Mouse (Mus musculus): ENCODE measurements at regions not wholly inside any gene's neighbourhood (a gene's known extent, or its start where the extent isn't known, plus 50 kb on each side); places are given as distances from the start of the nearest gene placed in this dataset.
A peak's percentile ranks its signal among the peaks of the same experiment; 100 is the strongest.
"Not testable (repeated sequence)": the region's sequence is repeated elsewhere in the genome, so short reads cannot be mapped to it uniquely, and the experiment has no call there.

DNA sequence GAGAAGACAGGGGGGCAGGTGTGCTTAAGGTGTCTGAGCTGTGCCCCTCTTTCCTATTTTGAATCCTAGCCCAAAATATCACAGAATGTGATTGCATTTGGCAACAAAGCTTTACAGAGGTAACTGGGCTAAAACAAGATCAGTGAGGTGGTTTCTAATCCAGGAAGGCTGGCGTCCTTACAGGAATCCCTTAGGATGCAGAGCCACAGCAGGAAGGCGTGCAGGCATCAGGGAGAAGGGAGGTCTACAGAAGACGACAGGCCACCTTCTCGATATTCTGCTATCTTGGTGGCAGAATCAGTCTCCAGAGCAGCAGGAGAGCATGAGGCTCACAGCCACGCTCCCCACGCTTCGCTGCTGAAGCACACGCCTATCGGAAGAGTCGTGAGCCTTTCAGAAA, 189.6 kb upstream of the Serp2 start:
- no peak for DNase-seq

DNA sequence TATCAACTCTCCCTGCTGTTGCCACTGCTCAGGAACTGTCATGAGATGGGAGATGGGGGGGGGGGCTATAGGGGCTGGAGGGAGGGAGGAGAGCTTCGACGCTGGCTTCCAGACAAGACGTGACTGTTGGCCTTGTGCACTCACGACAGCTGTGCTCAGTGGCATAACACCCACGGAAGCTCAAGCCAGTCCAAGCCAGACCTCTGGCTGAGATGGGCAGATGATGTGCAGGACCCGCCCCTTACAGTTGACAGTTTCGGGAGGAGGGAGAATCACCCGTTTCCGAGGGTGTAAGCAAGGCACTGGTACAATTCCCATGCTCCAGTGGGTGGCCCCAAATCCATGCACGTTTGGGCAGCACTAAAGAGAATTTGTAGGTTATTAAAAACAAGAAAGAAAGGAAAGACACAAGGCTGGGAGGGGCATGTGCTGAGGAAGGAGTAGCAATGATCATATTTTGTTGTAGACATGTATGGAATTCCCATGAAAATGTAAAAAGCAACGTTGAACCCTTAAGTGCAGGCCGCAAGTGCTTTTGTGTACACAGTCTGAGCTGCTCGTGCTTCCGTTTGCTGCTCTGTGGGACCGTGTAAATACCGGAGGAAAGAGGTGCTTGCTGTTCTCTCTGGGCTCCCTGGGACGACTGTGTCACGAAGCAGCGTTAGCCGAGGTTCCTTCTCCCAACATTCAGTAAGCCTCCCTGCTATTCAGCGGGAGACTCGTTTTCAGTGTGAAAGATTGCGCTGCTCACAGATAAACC, 188.2 kb upstream of the Serp2 start:
- DNase-seq: no peak

- DNase-seq: no peak
Measured at GRCm38 (mm10) chr14:76742297-76742696, 185.6 kb upstream of the Serp2 start.

DNA sequence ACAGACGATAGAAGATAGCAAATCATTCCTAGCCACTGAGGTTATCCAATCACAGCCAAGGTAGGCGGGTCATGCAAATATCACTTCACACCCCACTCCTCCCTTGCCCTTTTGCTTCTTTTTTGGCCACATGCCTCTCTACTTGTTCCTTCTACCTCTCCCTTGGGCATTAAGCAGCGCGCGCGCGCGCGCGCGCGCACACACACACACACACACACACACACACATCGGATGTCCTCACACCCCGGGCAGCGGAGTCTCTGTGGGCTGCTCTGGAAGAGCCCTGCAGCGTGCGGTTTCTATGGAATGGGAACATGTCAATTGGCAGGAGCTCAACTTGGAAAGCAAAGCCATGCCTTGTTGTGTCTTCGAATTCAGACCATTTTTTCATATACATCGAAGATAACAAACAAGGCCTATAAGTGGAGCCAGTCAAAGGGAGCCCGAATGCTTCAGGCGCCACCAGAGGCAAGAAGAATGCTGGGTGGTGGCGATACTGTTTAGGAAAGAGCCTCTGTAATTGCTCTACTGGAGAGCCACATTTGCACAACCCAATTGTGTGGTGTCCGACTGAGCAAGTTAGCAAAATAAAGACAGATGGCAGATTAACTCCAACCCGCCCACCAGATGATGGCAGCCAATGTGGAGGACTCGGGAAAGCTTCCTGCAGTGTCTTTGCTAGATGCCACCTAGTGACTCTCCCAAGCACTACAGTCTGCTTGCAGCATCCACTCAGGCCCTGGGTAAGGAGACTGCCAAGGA, 183.3 kb upstream of the Serp2 start:
- DNase-seq: peak in 1 of 2 experiments; percentile 10

GRCm38 (mm10) chr14:76735997-76736396, 179.3 kb upstream of the Serp2 start:
- no peak for DNase-seq

DNA sequence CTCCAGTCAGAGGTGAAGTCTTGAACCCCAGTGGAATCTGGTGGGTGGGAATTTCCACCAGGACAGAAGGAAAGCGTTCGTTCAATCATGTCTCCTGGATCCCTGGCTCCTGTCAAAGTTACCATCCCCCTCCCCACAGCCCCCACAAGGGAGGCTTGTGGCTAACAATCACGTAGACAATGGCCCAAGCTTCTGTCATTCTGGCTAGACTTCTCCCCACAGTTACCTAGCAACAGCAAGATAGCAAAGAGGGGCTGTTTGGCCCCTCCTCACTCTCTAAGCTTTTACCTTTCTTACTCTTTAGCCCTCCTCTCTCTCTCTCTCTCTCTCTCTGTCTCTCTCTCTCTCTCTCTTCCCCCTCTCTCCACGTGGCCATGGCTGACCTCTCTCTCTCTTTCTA, 178.4 kb upstream of the Serp2 start:
- DNase-seq: no peak

- no peak for DNase-seq
Measured at GRCm38 (mm10) chr14:76733258-76733823, 176.7 kb upstream of the Serp2 start.

DNA sequence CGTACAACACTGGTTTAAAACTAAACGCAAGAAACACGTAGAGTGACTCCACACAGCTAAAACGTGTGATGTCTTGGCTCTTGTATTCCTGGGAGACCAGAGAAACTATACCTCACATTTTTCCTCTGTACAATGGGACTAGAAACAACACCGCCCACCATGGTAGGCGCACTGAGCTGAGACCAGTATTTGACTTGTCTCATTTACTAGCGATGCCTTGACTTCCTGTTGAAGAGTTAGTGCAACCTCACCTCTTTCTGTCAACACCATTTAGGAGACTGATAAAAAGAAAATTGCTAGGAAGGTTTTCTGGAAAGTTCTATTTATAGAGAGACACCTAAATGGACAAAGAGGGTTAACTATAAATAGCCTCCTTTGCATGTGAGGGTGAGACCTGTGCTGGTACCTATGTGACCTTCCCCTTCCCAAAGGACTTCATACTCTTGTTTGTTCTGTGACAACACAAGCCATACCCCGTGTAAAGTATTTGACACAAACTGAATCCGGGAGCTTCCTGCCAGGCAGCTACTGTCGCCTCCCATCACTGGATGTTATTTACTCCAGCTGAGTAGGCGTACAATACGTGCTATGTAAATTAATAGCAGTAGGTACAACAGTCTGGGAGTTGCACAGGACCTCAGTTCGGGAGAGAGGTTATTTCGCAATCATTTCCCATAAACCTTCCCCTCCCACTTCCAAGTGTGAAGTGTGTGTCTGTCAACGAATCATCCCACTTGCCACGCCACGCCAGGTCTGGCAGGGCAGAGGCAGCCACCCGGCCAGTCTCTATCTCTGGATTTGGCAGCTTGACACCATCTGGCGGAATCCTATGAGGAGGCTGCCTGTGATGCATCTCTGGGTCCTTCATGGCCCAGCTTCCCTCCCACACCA, 174.7 kb upstream of the Serp2 start:
- no peak for DNase-seq

DNA sequence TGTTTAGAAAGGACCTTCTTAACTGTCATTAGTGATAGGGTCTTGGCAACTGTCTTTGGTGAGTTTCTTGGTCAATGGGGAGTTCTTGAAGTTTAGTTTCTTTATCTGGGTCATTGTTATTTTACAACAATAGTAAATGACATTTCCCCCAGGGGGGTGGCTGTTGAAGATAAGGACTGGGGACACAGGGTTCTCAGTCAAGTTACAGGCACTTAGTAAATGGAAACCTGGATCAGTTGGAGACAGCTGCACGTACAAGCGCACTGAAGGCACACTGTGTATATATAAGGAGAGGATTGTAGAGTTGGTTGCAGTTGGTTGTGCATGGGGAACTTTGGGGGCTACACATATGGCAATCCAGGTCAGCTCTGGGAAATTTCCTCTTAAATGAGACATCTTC, 169.2 kb upstream of the Serp2 start:
- DNase-seq: no peak

GRCm38 (mm10) chr14:76725231-76725630, 168.5 kb upstream of the Serp2 start:
- not testable (repeated sequence) for DNase-seq

DNA sequence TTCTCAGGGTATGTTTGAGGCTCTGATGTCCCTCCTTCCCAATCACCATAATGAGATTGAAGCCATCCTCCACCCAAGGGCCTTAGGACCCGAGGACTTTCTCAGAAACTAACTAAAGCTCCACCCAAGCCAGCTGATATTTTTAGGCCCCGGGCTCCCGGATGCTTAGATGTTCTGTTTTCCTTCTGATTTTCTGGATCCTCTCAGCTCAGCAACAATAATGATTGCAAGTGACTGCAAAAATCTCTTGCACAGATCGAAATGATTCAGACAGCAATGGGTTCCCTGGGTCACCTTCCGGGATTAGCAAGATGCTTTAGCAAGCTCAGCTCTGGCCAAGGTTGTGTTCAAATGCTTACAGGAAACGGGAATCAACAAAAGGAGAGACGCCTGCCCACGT, 168.1 kb upstream of the Serp2 start:
- DNase-seq: no peak

DNA sequence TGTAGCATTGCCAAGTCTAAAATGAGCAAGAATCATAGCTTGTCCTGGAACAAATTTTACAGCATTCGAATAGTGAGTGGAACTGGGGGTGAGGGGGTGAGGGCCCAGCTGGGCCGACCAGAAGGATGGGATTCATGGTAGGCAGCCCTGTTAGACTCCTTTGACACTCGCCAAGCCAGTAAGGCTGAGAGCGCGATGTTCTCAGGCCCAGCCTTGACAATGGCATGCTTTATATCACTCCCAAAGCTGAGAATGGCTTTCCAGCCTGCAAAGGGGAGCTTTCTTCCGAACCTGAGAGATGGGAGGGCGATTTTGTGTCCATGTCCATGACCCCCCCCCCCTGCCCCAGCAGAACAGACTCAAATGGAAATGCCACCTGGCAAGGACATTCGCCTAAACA, 167.7 kb upstream of the Serp2 start:
- no peak for DNase-seq

DNA sequence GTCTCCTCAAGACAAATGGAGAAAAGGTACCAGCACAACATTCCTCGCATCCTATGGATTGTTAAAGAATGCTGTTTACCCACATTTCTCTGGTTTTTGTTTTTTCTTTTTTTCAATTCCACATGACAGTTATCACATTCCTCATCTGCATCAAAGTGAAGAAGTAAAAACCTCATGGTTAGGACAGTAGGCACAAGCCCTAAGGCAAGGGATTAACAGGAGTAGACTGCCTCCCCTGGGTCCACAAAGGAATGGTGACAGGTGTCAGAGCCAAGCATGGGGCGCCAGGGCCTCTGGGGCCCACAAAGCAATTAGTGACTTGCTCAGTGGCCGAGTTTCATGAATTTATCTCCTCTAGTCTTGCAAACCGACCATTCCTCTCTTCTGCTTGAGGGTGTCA, 166.9 kb upstream of the Serp2 start:
- no peak for DNase-seq

DNA sequence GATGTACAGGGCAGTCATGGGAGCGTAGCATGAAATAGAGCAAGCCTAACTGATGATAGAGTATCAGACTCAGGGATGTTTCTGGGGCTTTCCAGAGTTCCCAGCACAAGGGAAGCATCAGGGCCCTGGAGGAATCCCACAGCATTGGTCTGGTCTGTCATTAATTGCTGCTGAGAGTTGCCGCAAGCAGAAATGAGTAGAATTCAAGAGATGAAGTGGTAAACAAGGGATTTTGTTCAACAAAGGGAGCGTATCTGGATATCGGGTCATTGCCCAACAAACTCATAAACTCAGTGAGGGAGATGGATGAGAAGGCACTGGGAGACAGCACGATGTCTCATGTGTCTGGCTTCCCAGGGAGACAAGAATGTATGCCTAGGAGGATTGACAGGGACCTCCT, 165.6 kb upstream of the Serp2 start:
- no peak for DNase-seq

GRCm38 (mm10) chr14:76721751-76722150, 165.1 kb upstream of the Serp2 start:
- no peak for DNase-seq

DNA sequence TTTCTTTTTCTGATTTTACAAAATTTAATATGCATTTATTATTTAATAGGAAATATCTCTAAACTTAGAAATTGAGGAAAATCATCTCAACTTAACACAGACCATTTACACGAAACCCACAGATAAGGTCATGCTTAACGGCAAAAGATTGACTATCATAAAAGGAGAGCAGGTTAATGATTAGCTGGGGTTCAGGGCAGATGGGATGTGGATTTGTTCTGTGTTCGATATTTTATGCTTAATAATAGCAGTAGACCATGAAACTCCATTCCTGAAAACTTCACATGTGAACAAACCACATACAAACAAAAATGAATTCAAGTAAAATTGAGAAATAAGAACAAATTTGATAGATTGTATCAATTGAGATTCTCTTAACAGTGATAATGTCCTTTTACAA, 160.4 kb upstream of the Serp2 start:
- no peak for DNase-seq

DNA sequence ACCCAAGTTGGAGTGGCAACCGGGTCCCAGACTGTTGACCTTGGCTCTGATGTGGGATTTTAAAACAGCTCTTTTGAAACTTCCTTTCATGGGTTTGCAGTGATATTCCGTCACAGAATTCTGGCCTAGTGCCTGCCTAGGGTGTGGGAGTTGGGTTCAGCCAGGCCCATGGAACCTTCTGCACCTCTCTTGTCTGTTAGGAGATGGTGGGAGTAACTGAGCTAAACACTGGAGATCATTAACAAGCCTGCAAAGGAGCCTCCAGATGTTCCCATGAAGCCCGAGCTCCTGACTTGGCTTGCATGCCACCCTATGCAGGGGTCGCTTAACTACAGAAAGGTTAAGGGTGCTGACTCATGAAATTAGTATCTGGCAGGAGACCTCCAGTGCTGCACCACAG, 158.0 kb upstream of the Serp2 start:
- no peak for DNase-seq

- no peak for DNase-seq
Measured at GRCm38 (mm10) chr14:76713946-76714345, 157.3 kb upstream of the Serp2 start.

DNA sequence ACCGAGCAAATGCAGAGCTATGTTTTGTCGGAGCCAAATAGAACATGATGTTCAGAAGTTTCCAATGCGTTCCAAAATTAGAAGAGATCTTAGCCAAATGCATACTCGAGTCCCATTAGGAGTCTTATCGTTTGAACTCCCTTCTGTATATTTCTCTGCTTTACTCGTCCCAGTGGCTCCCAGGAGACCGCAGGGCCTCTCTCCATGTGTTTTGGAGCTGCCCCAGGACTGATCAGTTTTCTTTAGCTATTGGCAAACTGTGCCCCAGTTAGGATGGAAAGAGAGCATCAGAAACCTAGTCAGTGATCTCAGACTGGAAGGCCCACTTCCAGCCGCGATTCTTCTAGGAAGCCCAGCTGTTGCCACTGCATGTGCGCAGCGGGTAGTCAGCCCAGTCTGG, 152.0 kb upstream of the Serp2 start:
- no peak for DNase-seq

DNA sequence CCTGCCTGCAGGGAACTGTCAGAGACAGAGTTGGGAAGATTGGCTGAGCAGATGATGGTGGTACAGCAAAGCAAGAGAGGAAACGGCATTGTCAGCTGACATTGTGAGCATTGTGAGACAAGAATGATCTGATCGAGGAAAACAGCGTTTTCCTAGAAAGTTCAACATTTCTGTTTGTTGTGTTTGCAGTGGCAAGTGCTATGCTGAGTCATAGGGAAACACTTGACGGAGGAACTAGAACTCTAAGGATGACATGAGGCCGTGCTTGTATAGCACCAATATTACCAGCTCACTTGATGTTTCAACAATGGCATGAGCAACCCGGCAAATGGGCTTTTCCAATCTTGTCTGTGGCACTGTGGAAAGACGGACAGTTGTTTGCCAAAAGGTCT, 146.7 kb upstream of the Serp2 start:
- no peak for DNase-seq

DNA sequence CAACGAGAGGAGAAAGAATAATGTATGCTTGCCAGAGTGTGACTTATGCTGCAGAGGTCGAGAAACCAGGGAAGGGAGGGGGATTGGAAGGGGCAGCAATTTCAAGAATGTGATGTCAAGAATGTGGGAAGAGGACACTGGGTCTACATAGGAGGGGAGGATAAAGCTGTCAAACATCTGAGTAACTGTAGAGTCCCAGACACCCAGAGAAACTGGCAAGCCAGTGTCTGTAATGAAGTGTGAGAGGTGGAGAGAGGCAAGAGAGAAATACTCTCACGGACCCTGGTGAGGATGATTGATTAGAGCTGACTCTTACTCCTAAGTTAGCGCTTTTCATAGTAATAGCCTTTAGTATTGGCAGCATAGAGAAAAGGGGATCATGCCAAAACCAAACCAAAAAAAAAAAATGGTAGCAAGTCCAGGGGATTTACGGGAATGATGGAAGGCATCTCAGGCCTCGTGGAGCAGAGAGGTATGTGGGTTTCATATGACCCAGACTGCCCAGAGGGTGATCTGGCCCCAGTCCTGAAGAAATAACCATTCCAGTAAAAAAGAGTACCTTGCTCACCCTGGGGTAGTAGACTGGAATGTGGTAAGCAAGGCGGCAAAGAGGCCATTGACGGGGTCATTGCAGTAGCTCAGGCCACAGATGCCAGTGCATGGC, 146.2 kb upstream of the Serp2 start:
- DNase-seq: no peak

- no peak for DNase-seq
Measured at GRCm38 (mm10) chr14:76701911-76702708, 145.4 kb upstream of the Serp2 start.
